Mouse (Mus musculus) heart, adult 2 months (tissue): ENCODE data around the gene Clk1.

Source experiments
- CTCF ChIP-seq: fragments of 200-600 bp; IDR thresholded peaks from 2 replicates; pipeline ENCODE4 v1.8.1; 2022; ENCODE audit warnings: antibody characterized with exemption, mild to moderate bottlenecking, moderate library complexity
- EP300 ChIP-seq: fragments of 200-500 bp; IDR thresholded peaks from 2 replicates; pipeline ENCODE4 v1.6.1; 2011; ENCODE audit warnings: low read depth, low read length, control low read depth; ENCODE audit not compliant: insufficient read depth
- POLR2A ChIP-seq: fragments of 200-500 bp; IDR thresholded peaks from 2 replicates; pipeline ENCODE4 v1.6.1; 2011; ENCODE audit warnings: mild to moderate bottlenecking, low read depth, low read length, control low read depth; ENCODE audit not compliant: insufficient read depth

GRCm38 (mm10) chr1:58365829-58366228 is 58.0 kb downstream of the Clk1 start:
- TF ChIP-seq POLR2A (no peak), CTCF (no peak), EP300 (no peak)
